Comparison of ENCODE assay signal across 31 mouse cellular contexts in the genomic region with DNA sequence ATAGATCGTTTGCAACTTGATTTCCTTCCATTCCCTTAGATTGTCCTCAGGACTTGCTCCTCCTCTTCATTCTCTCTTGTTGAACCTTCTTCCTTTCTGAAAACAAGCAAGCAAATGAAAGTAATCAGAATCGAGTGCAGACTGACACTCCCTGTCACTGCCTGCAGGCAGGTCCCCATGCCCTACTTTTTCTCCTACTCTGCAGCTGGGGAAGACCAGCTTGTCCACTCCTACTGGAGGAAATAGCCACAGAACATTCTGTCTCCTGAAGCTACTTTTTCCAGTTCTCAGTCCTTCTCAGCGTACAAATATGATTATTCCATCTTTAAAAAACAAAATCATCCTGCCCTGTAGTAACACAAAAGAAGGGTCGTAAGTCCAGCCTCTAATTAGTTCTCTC. TPM values are rescaled to one million over a fixed set of nuclear protein-coding genes. Genes with fewer than 3 reads are reported as not detected.
"Had no signal": no experiment of that assay in that cellular context is flagged by ENCODE, and none has a peak within 500 bp of the region (broad histone marks: within the 10 kb centered on the region; RNA-seq: fewer than 3 reads in every experiment).

No protein-coding gene starts in this region.

- H3K4me3 ChIP-seq: heart, embryonic 10.5 days; heart, embryonic 13.5 days; heart, embryonic 15.5 days; hindbrain, embryonic 13.5 days; hindbrain, embryonic 15.5 days; kidney, embryonic 15.5 days; layer of hippocampus, adult 2 months; left cerebral cortex, adult 2 months; limb, embryonic 12.5 days; liver, embryonic 13.5 days; liver, embryonic 15.5 days had no signal

- H3K4me1 ChIP-seq: heart, embryonic 13.5 days; heart, embryonic 15.5 days; hindbrain, embryonic 13.5 days; hindbrain, embryonic 15.5 days; kidney, embryonic 15.5 days; limb, embryonic 12.5 days; liver, embryonic 13.5 days; liver, embryonic 15.5 days had no signal

- DNase-seq: gastrocnemius, postnatal 14 days; gastrocnemius, postnatal 36 days; heart, postnatal 14 days; heart, postnatal 36 days; kidney, adult 11 months; kidney, adult 2 months; kidney, adult 9 months; kidney, postnatal 14 days; kidney, postnatal 36 days; liver; liver, embryonic 13.5 days; liver, postnatal 0 days had no signal

- ATAC-seq: hindbrain, postnatal 0 days had no signal

- H3K27ac ChIP-seq: heart, embryonic 10.5 days; heart, embryonic 13.5 days; heart, embryonic 15.5 days; hindbrain, embryonic 13.5 days; hindbrain, embryonic 15.5 days; hindbrain, postnatal 0 days; kidney, embryonic 15.5 days; kidney, postnatal 0 days; layer of hippocampus, adult 2 months; left cerebral cortex, adult 2 months; limb, embryonic 12.5 days; liver, embryonic 13.5 days; liver, embryonic 15.5 days had no signal

- H3K4me2 ChIP-seq: heart, embryonic 13.5 days; heart, embryonic 15.5 days; hindbrain, embryonic 13.5 days; hindbrain, embryonic 15.5 days; kidney, embryonic 15.5 days; limb, embryonic 12.5 days; liver, embryonic 11.5 days; liver, embryonic 13.5 days; liver, embryonic 15.5 days had no signal

- H3K9ac ChIP-seq: heart, embryonic 13.5 days; heart, embryonic 15.5 days; hindbrain, embryonic 13.5 days; hindbrain, embryonic 15.5 days; kidney, embryonic 15.5 days; limb, embryonic 12.5 days; liver, embryonic 13.5 days; liver, embryonic 15.5 days; liver, postnatal 0 days had no signal

- H3K9me3 ChIP-seq: heart, embryonic 10.5 days; heart, embryonic 15.5 days; hindbrain, embryonic 13.5 days; hindbrain, embryonic 15.5 days; kidney, embryonic 15.5 days; limb, embryonic 12.5 days; liver, embryonic 13.5 days; liver, embryonic 15.5 days had no signal

- H3K27me3 ChIP-seq: heart, embryonic 13.5 days; heart, embryonic 15.5 days; hindbrain, embryonic 13.5 days; hindbrain, embryonic 15.5 days; kidney, embryonic 15.5 days; limb, embryonic 12.5 days; liver, embryonic 13.5 days; liver, embryonic 15.5 days had no signal

RNA-seq across cellular contexts. Expression of a gene that starts 35.3 kb away (rescaled TPM):
- polyA plus RNA-seq: frontal cortex, adult 2 months; gonadal fat pad, adult 2 months; heart, embryonic 10.5 days; heart, embryonic 13.5 days; heart, embryonic 15.5 days; heart, postnatal 0 days; hindbrain, embryonic 11.5 days; hindbrain, embryonic 13.5 days; hindbrain, embryonic 15.5 days; hindbrain, postnatal 0 days; intestine, embryonic 14.5 days; kidney, adult 2 months; kidney, embryonic 15.5 days; limb, embryonic 12.5 days; limb, embryonic 14.5 days; liver, embryonic 11.5 days; liver, embryonic 13.5 days; liver, embryonic 15.5 days; liver, postnatal 0 days had no signal
